Mouse (Mus musculus) testis, adult 10 weeks (tissue): ENCODE results near the gene Cenpa. TPM values are rescaled to one million over a fixed set of nuclear protein-coding genes. Genes with fewer than 3 reads are reported as not detected.

ENCODE experiments used
- polyA plus RNA-seq: library from polyadenylated mRNA; stranded (reverse); fragments of 350-450 nt; fragmentation: Illumina TruSeq; extraction: RNeasy Lipid Tissue Mini Kit (QIAGEN cat#74804); gene quantifications from one replicate; pipeline ENCODE4 v1.2.3, GENCODE M21; 2014; ENCODE audit warnings: low read depth, low replicate concordance

Cenpa gene
- polyA plus RNA-seq, result 4.2 TPM

GRCm38 (mm10) chr5:30666391-30667195, at the start of gene Cenpa:
Cenpa (plus strand) TSS chr5:30666777.

GRCm38 (mm10) chr5:30647815-30648560, 18.6 kb upstream of the Cenpa start, which contains the start of gene Slc35f6:
Slc35f6 (plus strand) TSS chr5:30647933.

GRCm38 (mm10) chr5:30711147-30712001, 44.8 kb downstream of the Cenpa start, which contains the start of gene Dpysl5:
Dpysl5 (plus strand) TSS chr5:30711564.

Other genes with a start within 250 kb of the Cenpa start
- gene Otof, start 204.8 kb upstream of the Cenpa start, polyA plus RNA-seq, result not detected
- 42.0 TPM for gene 1700001C02Rik, start 200.7 kb upstream of the Cenpa start, polyA plus RNA-seq
- gene Cib4, start 120.9 kb upstream of the Cenpa start, polyA plus RNA-seq, result 11.5 TPM
- 0.21 TPM for gene Kcnk3, start 78.6 kb upstream of the Cenpa start, polyA plus RNA-seq
- gene Slc35f6, start 18.8 kb upstream of the Cenpa start, polyA plus RNA-seq, result 6.0 TPM
- gene Dpysl5, start 44.8 kb downstream of the Cenpa start, polyA plus RNA-seq, result 4.0 TPM
- gene Mapre3, start 147.9 kb downstream of the Cenpa start, polyA plus RNA-seq, result 111 TPM
- 30.4 TPM for gene Tmem214, start 201.2 kb downstream of the Cenpa start, polyA plus RNA-seq
- gene Agbl5, start 221.9 kb downstream of the Cenpa start, polyA plus RNA-seq, result 110 TPM
- gene Ost4, start 241.0 kb downstream of the Cenpa start, polyA plus RNA-seq, result 132 TPM
- gene Emilin1, start 246.6 kb downstream of the Cenpa start, polyA plus RNA-seq, result not detected